Mouse (Mus musculus): ENCODE data around the gene Ppp1r1a. TPM values are rescaled to one million over a fixed set of nuclear protein-coding genes. Genes with fewer than 3 reads are reported as not detected.
A peak's percentile ranks its signal among the peaks of the same experiment; 100 is the strongest.

The Ppp1r1a gene
- polyA plus RNA-seq, 1 experiment from 2014 or later: 8.2 TPM

- no peak for ATAC-seq (ENCODE audit: low read depth)
- H3K9ac ChIP-seq (ENCODE audit: low read length): no peak overlapping the region
- no peak overlapping the region for H3K4me2 ChIP-seq (ENCODE audit: low read depth, low read length)
- H3K36me3 ChIP-seq (ENCODE audit: control insufficient read depth, insufficient read depth, low read length): no peaks in the 10 kb centered on the region
- H3K4me1 ChIP-seq (replicated peaks; ENCODE audit: control insufficient read depth, insufficient read depth, low read length): no peaks in the 10 kb centered on the region; the same call in 1 of the 2 replicates
- WGBS: 27% methylated on average over 4 of the region's 4 CpGs
- H3K9me3 ChIP-seq (ENCODE audit: control insufficient read depth, low read length): no peaks in the 10 kb centered on the region
- no peak overlapping the region for H3K27ac ChIP-seq (ENCODE audit: low read length)
- no peaks in the 10 kb centered on the region for H3K27me3 ChIP-seq (ENCODE audit: control insufficient read depth, insufficient read depth, low read depth, low read length)
- no peak overlapping the region for H3K4me3 ChIP-seq (ENCODE audit: low read length)
Measured at GRCm38 (mm10) chr15:103519386-103520378, 18.1 kb downstream of the Ppp1r1a start.

GRCm38 (mm10) chr15:103518600-103519385, 19.0 kb downstream of the Ppp1r1a start:
- no peaks in the 10 kb centered on the region for H3K27me3 ChIP-seq (ENCODE audit: control insufficient read depth, insufficient read depth, low read depth, low read length)
- H3K9ac ChIP-seq (ENCODE audit: low read length): no peak overlapping the region
- no peak for ATAC-seq (ENCODE audit: low read depth)
- H3K9me3 ChIP-seq (ENCODE audit: control insufficient read depth, low read length): no peaks in the 10 kb centered on the region
- H3K4me1 ChIP-seq (replicated peaks; ENCODE audit: control insufficient read depth, insufficient read depth, low read length): no peaks in the 10 kb centered on the region; the same call in 1 of the 2 replicates
- WGBS: 31% methylated on average over 5 of the region's 5 CpGs
- H3K27ac ChIP-seq (ENCODE audit: low read length): no peak overlapping the region
- no peak overlapping the region for H3K4me3 ChIP-seq (ENCODE audit: low read length)
- no peak overlapping the region for H3K4me2 ChIP-seq (ENCODE audit: low read depth, low read length)
- no peaks in the 10 kb centered on the region for H3K36me3 ChIP-seq (ENCODE audit: control insufficient read depth, insufficient read depth, low read length)

- ATAC-seq (ENCODE audit: low read depth): no peak
- Histone ChIP-seq H3K4me1 (replicated peaks; ENCODE audit: control insufficient read depth, insufficient read depth, low read length) (peaks cover 4% of the 10 kb centered on the region), H3K36me3 (ENCODE audit: control insufficient read depth, insufficient read depth, low read length) (no peaks in the 10 kb centered on the region), H3K4me2 (ENCODE audit: low read depth, low read length) (no peak overlapping the region), H3K9ac (ENCODE audit: low read length) (no peak overlapping the region), H3K9me3 (ENCODE audit: control insufficient read depth, low read length) (no peaks in the 10 kb centered on the region), H3K27ac (ENCODE audit: low read length) (no peak overlapping the region), H3K27me3 (ENCODE audit: control insufficient read depth, insufficient read depth, low read depth, low read length) (no peaks in the 10 kb centered on the region; the same call in 1 of the 2 replicates), H3K4me3 (ENCODE audit: low read length) (no peak overlapping the region)
- 43% methylated on average over 3 of the region's 3 CpGs for WGBS
Measured at GRCm38 (mm10) chr15:103514914-103515313, 22.9 kb downstream of the Ppp1r1a start.

- peak; percentile 96 for ATAC-seq (ENCODE audit: low read depth)
- H3K27me3 ChIP-seq (ENCODE audit: control insufficient read depth, insufficient read depth, low read depth, low read length): no peaks in the 10 kb centered on the region; the same call in 1 of the 2 replicates
- WGBS: 2% methylated on average over 10 of the region's 10 CpGs
- peaks cover 4% of the 10 kb centered on the region for H3K4me1 ChIP-seq (replicated peaks; ENCODE audit: control insufficient read depth, insufficient read depth, low read length)
- peak overlapping the region; percentile 38 for H3K4me3 ChIP-seq (ENCODE audit: low read length)
- H3K36me3 ChIP-seq (ENCODE audit: control insufficient read depth, insufficient read depth, low read length): no peaks in the 10 kb centered on the region
- peak overlapping the region; percentile 50 for H3K9ac ChIP-seq (ENCODE audit: low read length)
- H3K27ac ChIP-seq (ENCODE audit: low read length): no peak overlapping the region
- peak overlapping the region; percentile 55 for H3K4me2 ChIP-seq (ENCODE audit: low read depth, low read length)
- no peaks in the 10 kb centered on the region for H3K9me3 ChIP-seq (ENCODE audit: control insufficient read depth, low read length)
Measured at GRCm38 (mm10) chr15:103514119-103514518, 23.7 kb downstream of the Ppp1r1a start.

GRCm38 (mm10) chr15:103513621-103514031, 24.2 kb downstream of the Ppp1r1a start:
- Histone ChIP-seq H3K27me3 (ENCODE audit: control insufficient read depth, insufficient read depth, low read depth, low read length) (no peaks in the 10 kb centered on the region; the same call in 1 of the 2 replicates), H3K27ac (ENCODE audit: low read length) (no peak overlapping the region), H3K4me3 (ENCODE audit: low read length) (peak overlapping the region; percentile 38), H3K4me1 (replicated peaks; ENCODE audit: control insufficient read depth, insufficient read depth, low read length) (peaks cover 4% of the 10 kb centered on the region), H3K4me2 (ENCODE audit: low read depth, low read length) (peak overlapping the region; percentile 55), H3K9ac (ENCODE audit: low read length) (no peak overlapping the region), H3K9me3 (ENCODE audit: control insufficient read depth, low read length) (no peaks in the 10 kb centered on the region), H3K36me3 (ENCODE audit: control insufficient read depth, insufficient read depth, low read length) (no peaks in the 10 kb centered on the region)
- peak; percentile 84 for ATAC-seq (ENCODE audit: low read depth)
- WGBS: 5% methylated on average over 7 of the region's 7 CpGs

- 46% methylated on average over 1 of the region's 1 CpGs for WGBS
- no peaks in the 10 kb centered on the region for H3K36me3 ChIP-seq (ENCODE audit: control insufficient read depth, insufficient read depth, low read length)
- ATAC-seq (ENCODE audit: low read depth): no peak
- H3K9ac ChIP-seq (ENCODE audit: low read length): no peak overlapping the region
- no peak overlapping the region for H3K4me2 ChIP-seq (ENCODE audit: low read depth, low read length)
- peaks cover 4% of the 10 kb centered on the region for H3K4me1 ChIP-seq (replicated peaks; ENCODE audit: control insufficient read depth, insufficient read depth, low read length)
- no peak overlapping the region for H3K4me3 ChIP-seq (ENCODE audit: low read length)
- no peak overlapping the region for H3K27ac ChIP-seq (ENCODE audit: low read length)
- H3K27me3 ChIP-seq (ENCODE audit: control insufficient read depth, insufficient read depth, low read depth, low read length): no peaks in the 10 kb centered on the region; the same call in 1 of the 2 replicates
- H3K9me3 ChIP-seq (ENCODE audit: control insufficient read depth, low read length): no peaks in the 10 kb centered on the region
Measured at GRCm38 (mm10) chr15:103511652-103512051, 26.2 kb downstream of the Ppp1r1a start.

GRCm38 (mm10) chr15:103509317-103509716, 28.5 kb downstream of the Ppp1r1a start:
- WGBS: 41% methylated on average over 3 of the region's 3 CpGs

GRCm38 (mm10) chr15:103503660-103504059, 34.1 kb downstream of the Ppp1r1a start:
- Histone ChIP-seq H3K4me1 (replicated peaks; ENCODE audit: control insufficient read depth, insufficient read depth, low read length) (0 out of 2 replicates have a peak, but pooled peaks cover 2% of the 10 kb centered on the region), H3K4me3 (ENCODE audit: low read length) (peak overlapping the region; percentile 50), H3K9me3 (ENCODE audit: control insufficient read depth, low read length) (no peaks in the 10 kb centered on the region), H3K27me3 (ENCODE audit: control insufficient read depth, insufficient read depth, low read depth, low read length) (peaks cover 29% of the 10 kb centered on the region), H3K27ac (ENCODE audit: low read length) (no peak overlapping the region), H3K36me3 (ENCODE audit: control insufficient read depth, insufficient read depth, low read length) (no peaks in the 10 kb centered on the region), H3K9ac (ENCODE audit: low read length) (no peak overlapping the region), H3K4me2 (ENCODE audit: low read depth, low read length) (peak overlapping the region; percentile 90)
- 37% methylated on average over 12 of the region's 12 CpGs for WGBS
- ATAC-seq (ENCODE audit: low read depth): no peak

More at GRCm38 (mm10) chr15:103509317-103509716, 28.5 kb downstream of the Ppp1r1a start:
- Histone ChIP-seq H3K36me3 (ENCODE audit: control insufficient read depth, insufficient read depth, low read length) (no peaks in the 10 kb centered on the region), H3K9me3 (ENCODE audit: control insufficient read depth, low read length) (no peaks in the 10 kb centered on the region), H3K9ac (ENCODE audit: low read length) (no peak overlapping the region), H3K4me3 (ENCODE audit: low read length) (no peak overlapping the region), H3K27me3 (ENCODE audit: control insufficient read depth, insufficient read depth, low read depth, low read length) (peaks cover 13% of the 10 kb centered on the region), H3K4me1 (replicated peaks; ENCODE audit: control insufficient read depth, insufficient read depth, low read length) (peaks cover 4% of the 10 kb centered on the region), H3K4me2 (ENCODE audit: low read depth, low read length) (no peak overlapping the region), H3K27ac (ENCODE audit: low read length) (no peak overlapping the region)
- ATAC-seq (ENCODE audit: low read depth): no peak

- 0 out of 2 replicates have a peak, but pooled peaks cover 2% of the 10 kb centered on the region for H3K4me1 ChIP-seq (replicated peaks; ENCODE audit: control insufficient read depth, insufficient read depth, low read length)
- no peaks in the 10 kb centered on the region for H3K36me3 ChIP-seq (ENCODE audit: control insufficient read depth, insufficient read depth, low read length)
- no peak; the same call in 1 of the 2 replicates for ATAC-seq (ENCODE audit: low read depth)
- no peaks in the 10 kb centered on the region for H3K9me3 ChIP-seq (ENCODE audit: control insufficient read depth, low read length)
- H3K4me3 ChIP-seq (ENCODE audit: low read length): peak overlapping the region; percentile 50
- H3K27me3 ChIP-seq (ENCODE audit: control insufficient read depth, insufficient read depth, low read depth, low read length): peaks cover 29% of the 10 kb centered on the region
- peak overlapping the region; percentile 35 for H3K9ac ChIP-seq (ENCODE audit: low read length)
- 2% methylated on average over 15 of the region's 15 CpGs for WGBS
- no peak overlapping the region for H3K27ac ChIP-seq (ENCODE audit: low read length)
- peak overlapping the region; percentile 90 for H3K4me2 ChIP-seq (ENCODE audit: low read depth, low read length)
Measured at GRCm38 (mm10) chr15:103503251-103503600, 34.6 kb downstream of the Ppp1r1a start.

Data from lung, embryonic 16.5 days (tissue).